ENCODE assay signal across 11 mouse cellular contexts in genomic region chr6:53698128-53698749, GRCm38 (mm10).
DNase-seq lines count a peak whose midpoint lies in the region; ATAC-seq lines count a peak whose summit lies in the region.
"Had no signal": no experiment of that assay in that cellular context is flagged by ENCODE, and none has a peak within 500 bp of the region (broad histone marks: within the 10 kb centered on the region; RNA-seq: fewer than 3 reads in every experiment).

No protein-coding gene starts in this region.

- H3K4me3 ChIP-seq in heart, embryonic 12.5 days, result no peak overlapping the region
- peak overlapping the region; percentile 17 for H3K4me3 ChIP-seq in forebrain, embryonic 15.5 days
- peak overlapping the region; percentile 20 for H3K4me3 ChIP-seq in midbrain, embryonic 15.5 days

- H3K4me2 ChIP-seq in heart, embryonic 12.5 days, result peak overlapping the region; percentile 21; the same call in 1 of the 2 replicates
- peak overlapping the region; percentile 34 for H3K4me2 ChIP-seq in forebrain, embryonic 15.5 days (replicated peaks)
- peak overlapping the region; percentile 42 for H3K4me2 ChIP-seq in midbrain, embryonic 15.5 days

- no peaks in the 10 kb centered on the region for H3K27me3 ChIP-seq in heart, embryonic 12.5 days (replicated peaks)
- H3K27me3 ChIP-seq in forebrain, embryonic 15.5 days, result no peaks in the 10 kb centered on the region
- H3K27me3 ChIP-seq in midbrain, embryonic 15.5 days (replicated peaks), result no peaks in the 10 kb centered on the region

- intact Hi-C loops in heart, postnatal 36 days (cut with DNase I), result no loop called here

- H3K36me3 ChIP-seq in heart, embryonic 12.5 days, result peaks cover 28% of the 10 kb centered on the region
- no peaks in the 10 kb centered on the region for H3K36me3 ChIP-seq in forebrain, embryonic 15.5 days
- no peaks in the 10 kb centered on the region for H3K36me3 ChIP-seq in midbrain, embryonic 15.5 days (replicated peaks)

- no peak overlapping the region for H3K27ac ChIP-seq in heart, embryonic 12.5 days (ENCODE audit: poor library complexity, severe bottlenecking)
- no peak overlapping the region for H3K27ac ChIP-seq in forebrain, embryonic 15.5 days (replicated peaks)
- no peak overlapping the region; the same call in 1 of the 2 replicates for H3K27ac ChIP-seq in midbrain, embryonic 15.5 days
- H3K27ac ChIP-seq: macrophage had no signal

- no peaks in the 10 kb centered on the region for H3K4me1 ChIP-seq in heart, embryonic 12.5 days (replicated peaks)
- peaks cover 39% of the 10 kb centered on the region for H3K4me1 ChIP-seq in forebrain, embryonic 15.5 days
- H3K4me1 ChIP-seq in midbrain, embryonic 15.5 days, result peaks cover 13% of the 10 kb centered on the region; the same call in 1 of the 2 replicates

- ATAC-seq in heart, embryonic 12.5 days (ENCODE audit: insufficient number of reproducible peaks, low FRiP score), result no peak
- peak; percentile 79 for ATAC-seq in forebrain, embryonic 15.5 days (replicated peaks)
- ATAC-seq in midbrain, embryonic 15.5 days (replicated peaks), result peak; percentile 93
- no peak for ATAC-seq in erythroblast, adult 5-6 weeks (replicated peaks; ENCODE audit: low FRiP score, poor library complexity, severe bottlenecking)
- ATAC-seq: CD4-positive, CD25-positive, alpha-beta regulatory T cell, adult 4 months had no signal

- no peaks in the 10 kb centered on the region for H3K9me3 ChIP-seq in heart, embryonic 12.5 days (replicated peaks)
- no peaks in the 10 kb centered on the region for H3K9me3 ChIP-seq in forebrain, embryonic 15.5 days
- H3K9me3 ChIP-seq in midbrain, embryonic 15.5 days, result no peaks in the 10 kb centered on the region

- WGBS in heart, embryonic 12.5 days, result 21% methylated on average over 15 of the region's 15 CpGs
- WGBS in forebrain, embryonic 15.5 days, result 7% methylated on average over 15 of the region's 15 CpGs
- 4% methylated on average over 15 of the region's 15 CpGs for WGBS in midbrain, embryonic 15.5 days

- H3K9ac ChIP-seq in heart, embryonic 12.5 days, result no peak overlapping the region
- H3K9ac ChIP-seq in forebrain, embryonic 15.5 days (replicated peaks), result no peak overlapping the region
- no peak overlapping the region for H3K9ac ChIP-seq in midbrain, embryonic 15.5 days

- DNase-seq in heart, postnatal 36 days, result no peak
- DNase-seq in ZHBTc4 (ENCODE audit: low read depth, low spot score), result peak; percentile 67
- no peak for DNase-seq in spleen, postnatal 14 days (ENCODE audit: low spot score in 2 of 2)
- DNase-seq in kidney, postnatal 10 days, result no peak
- DNase-seq: kidney, postnatal 36 days had no signal

Comparison
In these comparisons a context has a peak if more than half of its experiments do, and no peak if none do; other contexts are left out.
1. ATAC-seq: peak in forebrain, embryonic 15.5 days (single experiment) and midbrain, embryonic 15.5 days (single experiment); none in heart, embryonic 12.5 days (single experiment) and erythroblast, adult 5-6 weeks (single experiment).
2. Peak in every context shown above with its lines, with median percentiles within 50 percentile points of each other: H3K4me2 ChIP-seq.